Mouse (Mus musculus) stomach, adult 2 months (tissue): ENCODE data around the gene Rabac1. TPM values are rescaled to one million over a fixed set of nuclear protein-coding genes. Genes with fewer than 3 reads are reported as not detected.

Experiments
- polyA plus RNA-seq: library from polyadenylated mRNA; depleted of rRNA; stranded (reverse); fragments of >200 nt; gene quantifications from 2 replicates; pipeline ENCODE4 v1.2.3, GENCODE M21; 2012; rRNA removed

Gene Rabac1
- polyA plus RNA-seq, result 348 and 466 TPM in 2 replicates

DNA sequence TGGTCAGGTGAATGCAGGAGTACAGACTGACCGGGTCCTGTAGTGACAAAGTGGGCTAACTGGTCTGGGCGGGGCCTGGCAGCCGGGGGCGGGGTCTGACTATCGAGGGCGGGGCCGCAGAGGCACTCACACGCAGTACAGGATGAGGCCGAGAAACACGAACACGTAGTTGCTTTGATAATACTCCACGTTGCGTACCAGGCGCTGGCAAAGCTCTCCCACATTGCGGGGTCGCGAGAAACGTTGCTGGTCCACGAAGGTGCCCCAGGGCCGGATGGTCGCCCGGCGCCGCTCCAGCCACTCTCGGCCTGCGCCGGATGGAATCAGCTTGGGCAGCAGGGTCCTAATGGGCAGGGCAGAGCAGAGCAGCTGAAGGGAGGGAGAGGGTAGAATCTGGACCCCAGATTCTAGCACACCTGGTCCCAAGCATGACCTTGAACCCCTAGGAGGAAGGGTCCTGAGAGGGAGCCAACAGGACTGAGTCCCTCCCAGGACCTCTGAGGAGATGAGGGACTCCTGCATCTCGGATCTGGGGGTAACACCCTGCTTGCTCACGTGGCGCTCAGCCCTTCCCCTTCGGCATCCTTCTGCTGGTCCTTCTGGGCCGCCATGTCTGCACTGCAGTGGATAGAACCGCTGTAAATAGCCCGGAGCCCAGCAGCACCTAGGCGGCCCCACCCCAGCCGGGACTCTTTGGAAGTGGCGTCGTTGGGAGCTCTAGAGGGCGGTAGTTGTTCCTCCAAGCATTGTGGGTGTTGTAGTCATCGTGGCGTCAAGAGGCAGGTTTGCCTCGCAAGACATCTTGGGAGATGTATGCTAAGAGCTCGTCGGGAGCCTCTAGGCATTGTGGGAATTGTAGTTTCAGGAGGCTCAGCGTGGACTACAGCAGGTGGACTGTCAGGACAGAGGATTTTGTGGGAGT is at the start of gene Rabac1:
Gene Rabac1 (minus strand): TSS at position 783 of the 922 bp plus-strand sequence.

DNA sequence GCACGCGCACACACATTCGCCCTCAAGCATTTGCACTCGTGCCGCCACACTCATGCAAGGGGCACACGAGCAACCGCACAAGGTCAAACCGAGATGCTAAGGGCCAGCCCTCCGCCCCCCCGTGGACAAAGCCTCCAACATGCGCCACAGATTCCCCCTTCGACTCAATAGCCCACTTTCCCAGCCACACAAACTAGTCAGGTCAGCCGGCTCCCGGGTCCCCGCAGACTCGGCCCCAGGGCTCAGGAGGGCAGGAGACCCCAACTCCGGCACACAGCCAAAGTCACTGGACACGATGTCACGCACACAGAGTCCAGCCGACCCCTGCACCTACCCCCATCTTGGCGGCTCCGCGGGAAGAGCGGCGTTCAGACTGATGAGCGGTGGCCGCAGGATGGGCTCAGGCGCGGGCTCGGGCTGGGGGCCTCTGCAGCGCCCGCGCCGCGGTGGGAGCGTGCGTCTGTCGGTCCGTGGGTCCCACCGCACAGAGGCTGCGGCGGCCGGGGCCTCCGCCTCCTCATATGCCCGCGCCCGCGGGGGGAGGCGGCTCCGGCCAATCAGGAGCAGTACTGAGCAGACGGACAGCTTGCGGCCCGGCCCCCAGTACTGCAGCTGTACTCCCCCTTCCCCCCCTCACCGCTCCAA is 33.0 kb upstream of the Rabac1 start, which contains the start of gene Atp1a3:
Gene Atp1a3 (minus strand): TSS at position 538 of the 645 bp plus-strand sequence.

DNA sequence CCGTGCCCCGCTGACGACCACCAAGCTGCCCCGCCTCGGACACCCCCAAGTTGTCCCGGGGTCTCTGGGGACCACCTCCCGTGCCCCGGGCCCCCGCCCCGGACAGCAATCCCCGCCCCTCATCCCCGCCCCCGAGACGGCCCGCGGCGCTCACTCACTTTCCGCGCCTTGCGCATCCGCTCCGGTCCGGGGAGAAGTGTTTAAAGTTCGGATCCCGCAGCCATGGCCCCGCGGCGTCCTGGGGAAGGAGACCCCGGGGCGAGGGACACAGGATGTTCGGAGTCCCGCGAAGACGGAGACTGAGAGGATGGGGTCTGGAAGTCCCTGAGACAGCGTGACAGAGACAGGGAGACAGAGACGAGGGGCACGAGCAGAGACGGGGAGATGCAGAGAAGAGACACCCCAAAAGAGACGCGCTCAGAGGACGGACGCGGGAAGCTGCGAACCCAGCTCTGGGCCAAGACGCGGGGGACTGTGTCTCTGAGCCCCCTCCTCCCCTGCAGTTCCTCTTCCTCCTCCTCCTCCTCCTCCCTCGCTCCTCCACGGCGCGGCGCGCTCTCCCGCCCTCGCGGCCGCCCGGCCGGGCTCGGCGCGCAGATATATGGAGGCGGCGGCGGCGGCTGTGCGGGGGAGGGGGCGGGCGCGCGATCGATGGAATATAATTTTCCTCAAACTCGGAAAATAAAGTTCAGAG is 28.1 kb downstream of the Rabac1 start, which contains the start of gene Gm4881:
Gene Gm4881 (minus strand): TSS at position 238 of the 694 bp plus-strand sequence.

Other genes with a start within 250 kb of the Rabac1 start
- not detected in 2 replicates for gene Gm4763, start 245.8 kb downstream of the Rabac1 start, polyA plus RNA-seq
- 2.9 and 3.4 TPM in 2 replicates for gene Cd177, start 212.4 kb downstream of the Rabac1 start, polyA plus RNA-seq
- 3.0 and 3.4 TPM in 2 replicates for gene Ceacam10, start 195.5 kb downstream of the Rabac1 start, polyA plus RNA-seq
- 0.25 and 0.78 TPM in 2 replicates for gene Gm9844, start 110.5 kb downstream of the Rabac1 start, polyA plus RNA-seq
- gene Lypd4, start 102.8 kb downstream of the Rabac1 start, polyA plus RNA-seq, result not detected in 2 replicates
- not detected in 2 replicates for gene Dmrtc2, start 102.7 kb downstream of the Rabac1 start, polyA plus RNA-seq
- gene Rps19, start 88.4 kb downstream of the Rabac1 start, polyA plus RNA-seq, result 211 and 227 TPM in 2 replicates
- 0.43 and 0.72 TPM in 2 replicates for gene Cd79a, start 75.4 kb downstream of the Rabac1 start, polyA plus RNA-seq
- 90.9 and 91.2 TPM in 2 replicates for gene Arhgef1, start 69.8 kb downstream of the Rabac1 start, polyA plus RNA-seq
- gene Gm4881, start 28.3 kb downstream of the Rabac1 start, polyA plus RNA-seq, result not detected in 2 replicates
- gene Atp1a3, start 33.2 kb upstream of the Rabac1 start, polyA plus RNA-seq, result 0.75 and 1.8 TPM in 2 replicates
- gene Grik5, start 99.6 kb upstream of the Rabac1 start, polyA plus RNA-seq, result 20.0 and 23.3 TPM in 2 replicates
- gene Zfp574, start 99.8 kb upstream of the Rabac1 start, polyA plus RNA-seq, result 22.3 and 26.9 TPM in 2 replicates
- gene Pou2f2, start 207.0 kb upstream of the Rabac1 start, polyA plus RNA-seq, result 0.43 and 0.74 TPM in 2 replicates
- gene Dedd2, start 247.9 kb upstream of the Rabac1 start, polyA plus RNA-seq, result 36.0 and 52.0 TPM in 2 replicates
- 4.5 and 5.4 TPM in 2 replicates for gene Zfp526, start 248.7 kb upstream of the Rabac1 start, polyA plus RNA-seq